Mouse (Mus musculus) cerebellum, postnatal 4 days (tissue): ENCODE measurements around the gene Ten1.

Experiments
- DNase-seq, 2 experiments: peaks; one replicate each; pipeline ENCODE4 v3.0.0; 2022; ENCODE audit warnings: low spot score in 2 of 2, mixed read lengths in 1 of 2

Gene Ten1

GRCm38 (mm10) chr11:116198639-116199531 is at the start of gene Ten1, which contains the start of gene Acox1:
Gene Ten1 (plus strand): TSS chr11:116198855.
Gene Acox1 (minus strand): TSS chr11:116199045.
- peak; percentile 87 to 95 for DNase-seq

- no peak for DNase-seq
These were observed 49.3 kb upstream of the Ten1 start for GRCm38 (mm10) chr11:116149341-116149740.

GRCm38 (mm10) chr11:116150960-116151359 is 47.7 kb upstream of the Ten1 start:
- DNase-seq: no peak

- no peak for DNase-seq
These were observed 37.3 kb upstream of the Ten1 start for GRCm38 (mm10) chr11:116161312-116161711.

- DNase-seq: no peak
These were observed 36.5 kb upstream of the Ten1 start for GRCm38 (mm10) chr11:116162146-116162545.

- no peak for DNase-seq
These were observed 35.7 kb upstream of the Ten1 start for GRCm38 (mm10) chr11:116163002-116163401.

- no peak for DNase-seq
These were observed 31.4 kb upstream of the Ten1 start for GRCm38 (mm10) chr11:116167232-116167631.

GRCm38 (mm10) chr11:116167884-116168439 is 30.7 kb upstream of the Ten1 start, which contains the start of gene Fbf1:
Gene Fbf1 (minus strand): TSS chr11:116168166.
- peak; percentile 92 to 94 for DNase-seq

GRCm38 (mm10) chr11:116169214-116169613 is 29.4 kb upstream of the Ten1 start:
- no peak for DNase-seq

GRCm38 (mm10) chr11:116170003-116170800 is 28.5 kb upstream of the Ten1 start:
- no peak for DNase-seq

- no peak for DNase-seq
These were observed 26.7 kb upstream of the Ten1 start for GRCm38 (mm10) chr11:116171959-116172358.

- no peak for DNase-seq
These were observed 23.7 kb upstream of the Ten1 start for GRCm38 (mm10) chr11:116174775-116175448.

GRCm38 (mm10) chr11:116176010-116176409 is 22.6 kb upstream of the Ten1 start:
- no peak for DNase-seq

GRCm38 (mm10) chr11:116178411-116179121 is 20.1 kb upstream of the Ten1 start:
- DNase-seq: no peak

- DNase-seq: no peak
These were observed 12.8 kb upstream of the Ten1 start for GRCm38 (mm10) chr11:116185836-116186235.

GRCm38 (mm10) chr11:116186360-116186759 is 12.3 kb upstream of the Ten1 start:
- no peak for DNase-seq

- no peak for DNase-seq
These were observed 11.3 kb upstream of the Ten1 start for GRCm38 (mm10) chr11:116187226-116187930.

GRCm38 (mm10) chr11:116194619-116195018 is 4.0 kb upstream of the Ten1 start:
- DNase-seq: no peak

GRCm38 (mm10) chr11:116195252-116195651 is 3.4 kb upstream of the Ten1 start:
- DNase-seq: no peak

- no peak for DNase-seq
These were observed 2.3 kb upstream of the Ten1 start for GRCm38 (mm10) chr11:116196336-116196735.
